Mouse (Mus musculus) lung, postnatal 36 days (tissue): ENCODE results near the gene Pdcd1lg2.

Experiments
- DNase-seq: peaks from one replicate; pipeline ENCODE4 v3.0.0; 2022; ENCODE audit warnings: mixed read lengths

Pdcd1lg2 gene

GRCm38 (mm10) chr19:29420397-29420796 lies 9.7 kb downstream of the Pdcd1lg2 start:
- no peak for DNase-seq

GRCm38 (mm10) chr19:29422013-29422645 lies 11.4 kb downstream of the Pdcd1lg2 start:
- no peak for DNase-seq

- no peak for DNase-seq
Observed at GRCm38 (mm10) chr19:29422796-29423195, 12.1 kb downstream of the Pdcd1lg2 start.

GRCm38 (mm10) chr19:29430516-29430915 lies 19.8 kb downstream of the Pdcd1lg2 start:
- DNase-seq = no peak

GRCm38 (mm10) chr19:29430953-29431352 lies 20.2 kb downstream of the Pdcd1lg2 start:
- peak; percentile 38 for DNase-seq

- DNase-seq = no peak
Observed at GRCm38 (mm10) chr19:29436793-29437479, 26.2 kb downstream of the Pdcd1lg2 start.

- DNase-seq = no peak
Observed at GRCm38 (mm10) chr19:29437849-29438248, 27.1 kb downstream of the Pdcd1lg2 start.

GRCm38 (mm10) chr19:29439242-29439641 lies 28.5 kb downstream of the Pdcd1lg2 start:
- DNase-seq = no peak

- no peak for DNase-seq
Observed at GRCm38 (mm10) chr19:29442492-29442891, 31.8 kb downstream of the Pdcd1lg2 start.

- DNase-seq = no peak
Observed at GRCm38 (mm10) chr19:29444364-29444763, 33.6 kb downstream of the Pdcd1lg2 start.

- peak; percentile 46 for DNase-seq
Observed at GRCm38 (mm10) chr19:29448373-29448772, 37.7 kb downstream of the Pdcd1lg2 start.

- DNase-seq = no peak
Observed at GRCm38 (mm10) chr19:29450376-29450775, 39.7 kb downstream of the Pdcd1lg2 start.

GRCm38 (mm10) chr19:29454141-29454601 lies 43.5 kb downstream of the Pdcd1lg2 start:
- no peak for DNase-seq

- no peak for DNase-seq
Observed at GRCm38 (mm10) chr19:29455156-29455555, 44.4 kb downstream of the Pdcd1lg2 start.

- no peak for DNase-seq
Observed at GRCm38 (mm10) chr19:29457982-29458381, 47.3 kb downstream of the Pdcd1lg2 start.

GRCm38 (mm10) chr19:29462462-29462861 lies 51.7 kb downstream of the Pdcd1lg2 start:
- peak; percentile 42 for DNase-seq

- peak; percentile 46 for DNase-seq
Observed at GRCm38 (mm10) chr19:29463645-29464395, 53.1 kb downstream of the Pdcd1lg2 start.

- DNase-seq = no peak
Observed at GRCm38 (mm10) chr19:29466819-29467218, 56.1 kb downstream of the Pdcd1lg2 start.

- peak; percentile 76 for DNase-seq
Observed at GRCm38 (mm10) chr19:29468941-29469685, 58.4 kb downstream of the Pdcd1lg2 start.

GRCm38 (mm10) chr19:29469686-29470254 lies 59.1 kb downstream of the Pdcd1lg2 start:
- no peak for DNase-seq

GRCm38 (mm10) chr19:29470652-29471051 lies 59.9 kb downstream of the Pdcd1lg2 start:
- peak; percentile 66 for DNase-seq

GRCm38 (mm10) chr19:29472424-29472823 lies 61.7 kb downstream of the Pdcd1lg2 start:
- DNase-seq = no peak
